Mouse (Mus musculus): ENCODE measurements around the gene Psmd11. TPM values are rescaled to one million over a fixed set of nuclear protein-coding genes. Genes with fewer than 3 reads are reported as not detected.
"Not testable (repeated sequence)": the region's sequence is repeated elsewhere in the genome, so short reads cannot be mapped to it uniquely, and the experiment has no call there.

The Psmd11 gene
- polyA plus RNA-seq, 1 experiment from 2014 or later: 383 TPM

DNA sequence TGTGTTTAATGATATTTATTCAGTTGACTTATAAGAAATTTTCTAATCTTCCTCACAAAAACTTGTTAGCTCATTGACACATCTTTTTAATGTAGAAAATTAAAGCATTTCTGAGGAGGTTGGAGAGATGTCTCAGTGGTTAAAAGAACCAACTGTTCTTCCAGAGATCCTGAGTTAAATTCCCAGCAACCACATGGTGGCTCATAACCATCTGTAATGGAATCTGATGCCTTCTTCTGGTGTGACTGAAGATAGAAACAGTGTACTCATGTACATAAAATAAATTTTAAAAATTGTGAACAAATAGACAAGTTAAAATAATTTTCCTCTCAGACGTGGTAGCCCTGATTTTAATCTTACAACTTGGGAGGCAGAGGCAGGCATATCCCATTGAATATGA lies 38.5 kb upstream of the Psmd11 start:
- no peaks in the 10 kb centered on the region for H3K27me3 ChIP-seq (ENCODE audit: control insufficient read depth, insufficient read depth, low read length)
- no peaks in the 10 kb centered on the region for H3K9me3 ChIP-seq (ENCODE audit: control insufficient read depth, low read length)
- H3K4me1 ChIP-seq (replicated peaks; ENCODE audit: control insufficient read depth, insufficient read depth, low read length): peaks cover 2% of the 10 kb centered on the region; the same call in 1 of the 2 replicates
- DNase-seq (ENCODE audit: low spot score): no peak
- H3K4me2 ChIP-seq (replicated peaks; ENCODE audit: low read depth, low read length): no peak overlapping the region
- WGBS: 90% methylated on average over 1 of the region's 1 CpGs
- no peak for ATAC-seq (ENCODE audit: low FRiP score)
- H3K9ac ChIP-seq (ENCODE audit: low read depth, low read length): no peak overlapping the region
- H3K36me3 ChIP-seq (ENCODE audit: control insufficient read depth, insufficient read depth, low read length): peaks cover 18% of the 10 kb centered on the region
- H3K4me3 ChIP-seq (ENCODE audit: low read depth, low read length): no peak overlapping the region
- no peak overlapping the region for H3K27ac ChIP-seq (ENCODE audit: low read depth, low read length)

DNA sequence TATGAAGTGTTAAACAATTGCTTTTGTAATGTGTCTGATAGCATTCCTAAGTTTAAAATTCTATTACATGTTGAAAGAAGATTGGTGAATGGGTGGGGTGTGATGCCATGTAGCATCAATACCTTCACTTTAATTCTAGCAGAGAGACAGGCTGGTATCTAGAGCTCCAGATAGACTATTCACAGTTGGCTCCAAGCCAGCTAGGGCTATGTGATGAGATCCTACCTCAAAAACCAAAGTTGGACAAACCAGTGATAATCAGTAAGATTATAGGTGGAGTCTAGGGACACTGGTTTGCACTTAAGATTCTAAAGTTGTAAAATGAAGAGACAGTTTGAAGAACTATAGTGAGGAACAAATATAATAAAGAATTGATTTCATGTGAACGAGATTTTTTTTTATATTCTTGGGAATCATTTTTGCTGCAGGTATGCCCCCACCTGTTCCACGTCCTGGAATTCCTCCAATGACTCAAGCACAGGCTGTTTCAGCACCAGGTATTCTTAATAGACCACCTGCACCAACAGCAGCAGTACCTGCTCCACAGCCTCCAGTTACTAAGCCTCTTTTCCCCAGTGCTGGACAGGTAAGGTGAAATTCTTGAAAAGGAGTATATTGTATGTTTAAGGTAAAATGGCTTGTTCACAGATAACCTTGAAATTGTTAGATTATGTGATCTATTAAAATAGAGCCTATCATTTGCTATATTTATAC lies 36.9 kb upstream of the Psmd11 start:
- ATAC-seq (ENCODE audit: low FRiP score): no peak
- Histone ChIP-seq H3K9me3 (ENCODE audit: control insufficient read depth, low read length) (no peaks in the 10 kb centered on the region), H3K9ac (ENCODE audit: low read depth, low read length) (no peak overlapping the region), H3K27ac (ENCODE audit: low read depth, low read length) (no peak overlapping the region), H3K4me1 (replicated peaks; ENCODE audit: control insufficient read depth, insufficient read depth, low read length) (no peaks in the 10 kb centered on the region), H3K36me3 (ENCODE audit: control insufficient read depth, insufficient read depth, low read length) (peaks cover 24% of the 10 kb centered on the region), H3K4me2 (replicated peaks; ENCODE audit: low read depth, low read length) (no peak overlapping the region), H3K27me3 (ENCODE audit: control insufficient read depth, insufficient read depth, low read length) (no peaks in the 10 kb centered on the region), H3K4me3 (ENCODE audit: low read depth, low read length) (no peak overlapping the region)
- no peak for DNase-seq (ENCODE audit: low spot score)
- 91% methylated on average over 2 of the region's 2 CpGs for WGBS

DNA sequence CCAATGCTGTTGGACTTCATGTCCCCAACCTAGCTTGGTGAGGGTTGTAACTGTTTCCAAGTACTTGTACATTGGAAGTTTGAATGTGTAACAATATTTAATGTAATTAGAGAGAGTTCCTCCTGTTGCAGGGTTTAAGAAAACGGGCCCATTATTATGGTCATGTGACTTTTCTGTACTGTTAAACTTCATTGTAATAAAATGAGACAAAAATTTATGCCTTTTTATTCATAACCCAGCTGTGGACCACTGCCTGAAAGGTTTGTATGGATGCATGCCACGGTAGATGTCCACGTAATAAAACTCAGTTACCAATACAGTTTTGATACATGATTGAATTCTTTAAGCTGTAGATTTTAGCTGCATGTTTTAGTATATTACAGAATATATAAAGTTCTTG lies 32.5 kb upstream of the Psmd11 start:
- Histone ChIP-seq H3K27ac (ENCODE audit: low read depth, low read length) (no peak overlapping the region), H3K27me3 (ENCODE audit: control insufficient read depth, insufficient read depth, low read length) (no peaks in the 10 kb centered on the region), H3K36me3 (ENCODE audit: control insufficient read depth, insufficient read depth, low read length) (peaks cover 18% of the 10 kb centered on the region; the same call in 1 of the 2 replicates), H3K9me3 (ENCODE audit: control insufficient read depth, low read length) (no peaks in the 10 kb centered on the region), H3K4me3 (ENCODE audit: low read depth, low read length) (no peak overlapping the region), H3K4me1 (replicated peaks; ENCODE audit: control insufficient read depth, insufficient read depth, low read length) (no peaks in the 10 kb centered on the region), H3K4me2 (replicated peaks; ENCODE audit: low read depth, low read length) (no peak overlapping the region), H3K9ac (ENCODE audit: low read depth, low read length) (no peak overlapping the region)
- DNase-seq (ENCODE audit: low spot score) (no peak), ATAC-seq (ENCODE audit: low FRiP score) (no peak)
- 94% methylated on average over 3 of the region's 3 CpGs for WGBS

DNA sequence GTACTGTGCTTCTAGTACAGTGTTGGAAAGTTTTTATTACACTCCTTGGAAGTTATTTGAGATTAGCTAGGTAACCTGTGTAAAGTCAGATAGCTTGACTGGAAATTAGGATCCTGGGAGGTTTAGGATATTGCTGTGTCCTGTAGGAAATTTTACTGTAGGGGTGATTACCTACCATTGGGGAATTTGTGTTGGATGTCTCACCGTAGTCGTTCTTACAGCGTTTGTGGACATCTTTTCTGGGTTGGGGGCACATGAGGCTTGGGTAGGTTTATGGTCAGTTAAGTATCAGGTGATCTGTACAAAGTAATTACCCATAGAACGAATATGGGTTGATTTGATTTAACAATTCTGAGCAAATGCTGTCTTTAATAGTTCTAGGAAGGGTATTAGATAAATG lies 31.8 kb upstream of the Psmd11 start:
- WGBS: 91% methylated on average over 4 of the region's 4 CpGs
- H3K4me2 ChIP-seq (replicated peaks; ENCODE audit: low read depth, low read length): no peak overlapping the region
- DNase-seq (ENCODE audit: low spot score): no peak

DNA sequence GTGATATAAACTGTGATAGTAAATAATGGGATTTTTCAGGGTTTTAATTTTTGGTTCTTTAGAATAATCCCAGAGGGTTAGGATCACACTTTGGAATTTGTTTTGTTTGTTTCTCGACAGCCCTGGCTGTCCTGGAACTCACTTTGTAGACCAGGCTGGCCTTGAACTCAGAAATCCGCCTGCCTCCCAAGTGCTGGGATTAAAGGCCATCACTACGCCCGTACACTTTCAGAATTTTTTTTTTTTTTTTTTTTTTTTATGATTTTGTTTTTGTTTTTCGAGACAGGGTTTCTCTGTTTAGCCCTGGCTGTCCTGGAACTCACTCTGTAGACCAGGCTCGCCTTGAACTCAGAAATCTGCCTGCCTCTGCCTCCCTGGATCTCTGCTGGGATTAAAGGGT lies 20.5 kb upstream of the Psmd11 start:
- not testable (repeated sequence) for H3K4me1 ChIP-seq (replicated peaks; ENCODE audit: control insufficient read depth, insufficient read depth, low read length); H3K9ac ChIP-seq (ENCODE audit: low read depth, low read length); DNase-seq (ENCODE audit: low spot score); ATAC-seq (ENCODE audit: low FRiP score); H3K9me3 ChIP-seq (ENCODE audit: control insufficient read depth, low read length); H3K27me3 ChIP-seq (ENCODE audit: control insufficient read depth, insufficient read depth, low read length); H3K27ac ChIP-seq (ENCODE audit: low read depth, low read length); H3K4me2 ChIP-seq (replicated peaks; ENCODE audit: low read depth, low read length); H3K4me3 ChIP-seq (ENCODE audit: low read depth, low read length)
- WGBS: 95% methylated on average over 6 of the region's 6 CpGs
- peaks cover 13% of the 10 kb centered on the region for H3K36me3 ChIP-seq (ENCODE audit: control insufficient read depth, insufficient read depth, low read length)

More for the DNA sequence above, 31.8 kb upstream of the Psmd11 start:
- Histone ChIP-seq H3K9ac (ENCODE audit: low read depth, low read length) (no peak overlapping the region), H3K9me3 (ENCODE audit: control insufficient read depth, low read length) (no peaks in the 10 kb centered on the region), H3K27ac (ENCODE audit: low read depth, low read length) (no peak overlapping the region), H3K27me3 (ENCODE audit: control insufficient read depth, insufficient read depth, low read length) (no peaks in the 10 kb centered on the region), H3K4me3 (ENCODE audit: low read depth, low read length) (no peak overlapping the region), H3K4me1 (replicated peaks; ENCODE audit: control insufficient read depth, insufficient read depth, low read length) (no peaks in the 10 kb centered on the region), H3K36me3 (ENCODE audit: control insufficient read depth, insufficient read depth, low read length) (peaks cover 13% of the 10 kb centered on the region; the same call in 1 of the 2 replicates)
- no peak for ATAC-seq (ENCODE audit: low FRiP score)

DNA sequence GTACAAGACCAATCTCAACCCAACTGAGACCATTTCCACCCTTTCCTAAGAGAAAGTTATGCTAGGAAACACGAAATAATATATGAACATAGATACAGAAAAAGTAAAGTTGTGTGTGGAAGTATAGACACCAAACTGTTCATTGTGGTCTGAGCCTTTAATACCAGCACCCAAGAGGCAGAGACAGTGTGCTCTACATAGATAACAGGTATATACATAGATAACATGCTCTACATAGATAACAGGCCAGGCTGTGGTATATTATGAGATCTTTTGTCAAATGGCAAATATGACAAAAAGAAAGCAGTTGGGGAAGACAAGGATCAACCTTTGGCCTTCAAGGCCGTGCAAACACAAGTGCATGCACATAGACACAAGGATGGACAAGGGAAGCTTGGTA lies 18.0 kb upstream of the Psmd11 start:
- Histone ChIP-seq H3K4me1 (replicated peaks; ENCODE audit: control insufficient read depth, insufficient read depth, low read length) (no peaks in the 10 kb centered on the region), H3K9me3 (ENCODE audit: control insufficient read depth, low read length) (no peaks in the 10 kb centered on the region), H3K27ac (ENCODE audit: low read depth, low read length) (no peak overlapping the region), H3K4me2 (replicated peaks; ENCODE audit: low read depth, low read length) (no peak overlapping the region), H3K36me3 (ENCODE audit: control insufficient read depth, insufficient read depth, low read length) (peaks cover 10% of the 10 kb centered on the region; the same call in 1 of the 2 replicates), H3K27me3 (ENCODE audit: control insufficient read depth, insufficient read depth, low read length) (no peaks in the 10 kb centered on the region), H3K9ac (ENCODE audit: low read depth, low read length) (no peak overlapping the region), H3K4me3 (ENCODE audit: low read depth, low read length) (no peak overlapping the region)
- DNase-seq (ENCODE audit: low spot score) (no peak), ATAC-seq (ENCODE audit: low FRiP score) (no peak)
- 93% methylated on average over 2 of the region's 2 CpGs for WGBS

DNA sequence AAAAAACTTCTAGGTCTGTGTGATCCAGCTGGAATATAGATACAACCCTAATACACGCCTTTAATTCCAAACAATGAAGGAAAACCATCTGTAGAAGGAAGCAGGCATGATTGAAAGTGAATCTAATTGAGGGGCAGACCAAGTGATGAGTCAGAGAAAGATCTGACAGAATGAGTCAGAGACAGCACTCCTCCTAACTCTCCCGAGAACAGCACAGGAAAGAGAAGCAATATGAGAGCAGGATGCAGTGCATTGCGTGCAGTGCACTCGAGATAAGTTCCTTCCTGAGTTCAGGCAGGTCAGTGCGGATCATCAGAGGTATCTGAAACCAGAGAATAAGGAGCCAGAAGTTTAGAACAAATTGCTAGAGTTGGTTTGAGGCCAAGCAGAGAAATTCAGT lies 11.3 kb upstream of the Psmd11 start:
- no peak overlapping the region for H3K4me2 ChIP-seq (replicated peaks; ENCODE audit: low read depth, low read length)
- no peaks in the 10 kb centered on the region for H3K36me3 ChIP-seq (ENCODE audit: control insufficient read depth, insufficient read depth, low read length)
- WGBS: 91% methylated on average over 5 of the region's 5 CpGs
- H3K9me3 ChIP-seq (ENCODE audit: control insufficient read depth, low read length): no peaks in the 10 kb centered on the region
- ATAC-seq (ENCODE audit: low FRiP score): no peak
- H3K27ac ChIP-seq (ENCODE audit: low read depth, low read length): no peak overlapping the region
- no peaks in the 10 kb centered on the region for H3K4me1 ChIP-seq (replicated peaks; ENCODE audit: control insufficient read depth, insufficient read depth, low read length)
- no peak for DNase-seq (ENCODE audit: low spot score)
- no peak overlapping the region for H3K9ac ChIP-seq (ENCODE audit: low read depth, low read length)
- no peak overlapping the region for H3K4me3 ChIP-seq (ENCODE audit: low read depth, low read length)
- H3K27me3 ChIP-seq (ENCODE audit: control insufficient read depth, insufficient read depth, low read length): no peaks in the 10 kb centered on the region

DNA sequence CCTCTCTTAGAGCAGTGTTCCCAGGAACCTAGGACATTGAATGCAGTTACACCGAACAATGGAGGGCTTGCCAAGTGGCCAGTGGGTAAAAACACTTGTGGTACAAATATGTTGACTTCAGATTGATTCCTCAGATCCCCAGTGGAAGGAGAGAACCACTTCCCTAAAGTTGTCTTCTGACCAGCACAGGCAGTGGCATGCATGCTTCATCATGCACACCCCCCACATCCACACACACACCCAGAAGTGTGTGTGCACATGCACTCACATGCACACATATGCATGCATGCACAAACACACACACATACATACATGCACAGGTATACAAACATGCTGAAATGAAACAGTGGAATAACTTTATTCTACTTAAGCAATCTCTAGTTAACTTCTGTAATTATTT lies 8.7 kb upstream of the Psmd11 start:
- ATAC-seq (ENCODE audit: low FRiP score): no peak
- 88% methylated on average over 1 of the region's 1 CpGs for whole genome bisulfite sequencing

DNA sequence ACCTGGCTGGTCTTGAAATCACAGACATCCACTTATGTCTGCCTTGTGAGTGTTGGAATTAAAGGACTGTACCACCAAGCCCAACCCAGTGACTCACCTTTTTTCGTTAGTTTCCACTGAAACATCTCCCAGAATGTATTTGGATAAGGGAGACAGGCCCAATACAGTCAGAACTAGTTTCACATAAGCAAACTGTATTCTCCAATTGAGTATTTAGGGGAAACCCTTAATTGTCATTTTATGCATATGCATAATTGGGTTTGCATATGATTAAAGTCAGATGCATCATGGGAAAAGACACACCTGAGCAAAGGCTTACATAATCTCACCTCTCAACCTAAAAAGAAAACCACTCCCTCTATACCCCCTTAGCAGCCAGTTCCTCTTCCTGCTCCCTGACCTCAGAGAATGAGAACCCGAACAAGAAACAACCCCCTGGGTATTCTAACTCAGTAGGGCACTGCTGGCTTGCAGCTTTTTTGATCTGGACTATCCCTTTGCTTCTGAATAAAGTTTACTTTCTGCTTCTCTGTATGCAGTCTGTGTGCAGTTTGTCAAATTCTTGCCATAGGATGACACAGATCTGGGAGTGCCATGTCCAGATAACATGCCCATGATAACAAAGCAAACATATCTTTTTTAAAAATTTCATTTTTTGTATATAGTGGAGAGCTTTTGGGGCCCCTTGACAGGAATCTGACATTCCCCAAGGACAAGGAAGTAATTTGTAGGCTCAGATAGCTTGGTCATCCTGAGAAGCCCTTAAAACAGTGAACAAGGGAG lies 8.0 kb upstream of the Psmd11 start:
- no peak overlapping the region for H3K4me3 ChIP-seq (ENCODE audit: low read depth, low read length)
- no peaks in the 10 kb centered on the region for H3K36me3 ChIP-seq (ENCODE audit: control insufficient read depth, insufficient read depth, low read length)
- H3K4me2 ChIP-seq (replicated peaks; ENCODE audit: low read depth, low read length): no peak overlapping the region
- H3K9ac ChIP-seq (ENCODE audit: low read depth, low read length): no peak overlapping the region
- no peak overlapping the region for H3K27ac ChIP-seq (ENCODE audit: low read depth, low read length)
- ATAC-seq (ENCODE audit: low FRiP score) (no peak), DNase-seq (ENCODE audit: low spot score) (no peak)
- WGBS: 64% methylated on average over 2 of the region's 2 CpGs
- H3K27me3 ChIP-seq (ENCODE audit: control insufficient read depth, insufficient read depth, low read length): no peaks in the 10 kb centered on the region
- H3K4me1 ChIP-seq (replicated peaks; ENCODE audit: control insufficient read depth, insufficient read depth, low read length): no peaks in the 10 kb centered on the region
- no peaks in the 10 kb centered on the region for H3K9me3 ChIP-seq (ENCODE audit: control insufficient read depth, low read length)

More for the DNA sequence above, 8.7 kb upstream of the Psmd11 start:
- no peaks in the 10 kb centered on the region for H3K9me3 ChIP-seq (ENCODE audit: control insufficient read depth, low read length)
- DNase-seq (ENCODE audit: low spot score): no peak
- no peak overlapping the region for H3K9ac ChIP-seq (ENCODE audit: low read depth, low read length)
- no peaks in the 10 kb centered on the region for H3K4me1 ChIP-seq (replicated peaks; ENCODE audit: control insufficient read depth, insufficient read depth, low read length)
- H3K27me3 ChIP-seq (ENCODE audit: control insufficient read depth, insufficient read depth, low read length): no peaks in the 10 kb centered on the region
- no peaks in the 10 kb centered on the region for H3K36me3 ChIP-seq (ENCODE audit: control insufficient read depth, insufficient read depth, low read length)
- H3K27ac ChIP-seq (ENCODE audit: low read depth, low read length): no peak overlapping the region
- no peak overlapping the region for H3K4me2 ChIP-seq (replicated peaks; ENCODE audit: low read depth, low read length)
- no peak overlapping the region for H3K4me3 ChIP-seq (ENCODE audit: low read depth, low read length)
